Mouse (Mus musculus): ENCODE data around the gene Pigh. TPM values are rescaled to one million over a fixed set of nuclear protein-coding genes. Genes with fewer than 3 reads are reported as not detected.

The Pigh gene
- total RNA-seq, 2 experiments from 2014 or later = 7.8 to 11.6 TPM

Other genes with a start within 250 kb of the Pigh start
- 10 to 100 TPM; 77.4 to 78.9 TPM for gene Atp6v1d, start 228.0 kb downstream of the Pigh start, total RNA-seq (2021)
- 10 to 100 TPM; 94.9 to 96.6 TPM for gene Eif2s1, start 227.8 kb downstream of the Pigh start, total RNA-seq (2021)
- gene Plek2, start 182.7 kb downstream of the Pigh start, total RNA-seq (2021) = under 1 TPM in 1 of 2 experiments, not detected in 1; 0.16 TPM
- 10 to 100 TPM in 1 of 2 experiments, 1 to 10 TPM in 1; 7.2 to 10.1 TPM for gene Tmem229b, start 82.0 kb downstream of the Pigh start, total RNA-seq (2021)
- 1 to 10 TPM; 1.5 to 2.2 TPM for gene Plekhh1, start 60.5 kb downstream of the Pigh start, total RNA-seq (2021)
- under 1 TPM; 0.33 to 0.56 TPM for gene Arg2, start 41.1 kb upstream of the Pigh start, total RNA-seq (2021)
- 100 to 1,000 TPM; 111 to 131 TPM for gene Vti1b, start 83.0 kb upstream of the Pigh start, total RNA-seq (2021)
- 10 to 100 TPM; 18.5 to 28.2 TPM for gene Rdh11, start 102.6 kb upstream of the Pigh start, total RNA-seq (2021)
- gene Rdh12, start 119.3 kb upstream of the Pigh start, total RNA-seq (2021) = under 1 TPM; 0.43 TPM
- gene Zfyve26, start 206.7 kb upstream of the Pigh start, total RNA-seq (2021) = 10 to 100 TPM; 20.5 to 24.4 TPM
- gene Rad51b, start 207.6 kb upstream of the Pigh start, total RNA-seq (2021) = under 1 TPM; 0.49 to 0.63 TPM